Comparison of ENCODE assay signal across 8 mouse cellular contexts in genomic region chr15:10177083-10177482, GRCm38 (mm10). TPM values are rescaled to one million over a fixed set of nuclear protein-coding genes. Genes with fewer than 3 reads are reported as not detected.
DNase-seq lines count a peak whose midpoint lies in the region; ATAC-seq and TF ChIP-seq lines count a peak whose summit lies in the region.

Gene Prlr (plus strand): TSS chr15:10177238.

- H3K27ac ChIP-seq in lung, embryonic 15.5 days = no peak within 1 kb of the TSS
- H3K27ac ChIP-seq in embryonic facial prominence, embryonic 11.5 days (replicated peaks; ENCODE audit: low read depth, low read length) = no peak within 1 kb of the TSS
- H3K27ac ChIP-seq in small intestine, adult 2 months (ENCODE audit: insufficient read depth, low read depth, low read length) = no peak within 1 kb of the TSS

- peaks cover 6% of the 10 kb centered on the region; the same call in 1 of the 2 replicates for H3K27me3 ChIP-seq in lung, embryonic 15.5 days
- H3K27me3 ChIP-seq in embryonic facial prominence, embryonic 11.5 days (ENCODE audit: control insufficient read depth, insufficient read depth, low read length) = peaks cover 5% of the 10 kb centered on the region; the same call in 1 of the 2 replicates
- H3K27me3 ChIP-seq in small intestine, adult 2 months (ENCODE audit: control insufficient read depth, insufficient read depth, low read length) = no peaks in the 10 kb centered on the region

- peak within 1 kb of the TSS; percentile 25 for H3K4me3 ChIP-seq in lung, embryonic 15.5 days
- H3K4me3 ChIP-seq in embryonic facial prominence, embryonic 11.5 days (ENCODE audit: low read depth, low read length) = peak within 1 kb of the TSS; percentile 32
- H3K4me3 ChIP-seq in small intestine, adult 2 months (ENCODE audit: low read depth, low read length) = peak within 1 kb of the TSS; percentile 56

- intact Hi-C loops in left cerebral cortex, postnatal 10 days (cut with DNase I) = no loop called here

- no peaks in the 10 kb centered on the region for H3K36me3 ChIP-seq in lung, embryonic 15.5 days
- no peaks in the 10 kb centered on the region for H3K36me3 ChIP-seq in embryonic facial prominence, embryonic 11.5 days (replicated peaks; ENCODE audit: control insufficient read depth, insufficient read depth, low read depth, low read length)
- H3K36me3 ChIP-seq in small intestine, adult 2 months (ENCODE audit: control insufficient read depth, insufficient read depth, low read length) = no peaks in the 10 kb centered on the region

- peak within 1 kb of the TSS; percentile 57 for H3K4me2 ChIP-seq in lung, embryonic 15.5 days
- H3K4me2 ChIP-seq in embryonic facial prominence, embryonic 11.5 days (ENCODE audit: low read depth, low read length) = peak within 1 kb of the TSS; percentile 61

- 2% methylated on average over 9 of the region's 9 CpGs for WGBS in lung, embryonic 15.5 days
- 4% methylated on average over 9 of the region's 9 CpGs for whole genome bisulfite sequencing in embryonic facial prominence, embryonic 11.5 days
- WGBS in large intestine, adult 2 months = 33% methylated on average over 9 of the region's 9 CpGs
- 48% methylated on average over 9 of the region's 9 CpGs for WGBS in small intestine, adult 2 months

- H3K9ac ChIP-seq in lung, embryonic 15.5 days = no peak within 1 kb of the TSS
- peak within 1 kb of the TSS; percentile 40 for H3K9ac ChIP-seq in embryonic facial prominence, embryonic 11.5 days (replicated peaks; ENCODE audit: low read length)

- TF ChIP-seq POLR2A in small intestine, adult 2 months (IDR thresholded peaks at IDR 0.05; ENCODE audit: low read depth, low read length) = no peak

- no peak for DNase-seq in lung, adult 18-20 months
- peak; percentile 33 for DNase-seq in embryonic facial prominence, embryonic 11.5 days (ENCODE audit: low spot score)
- no peak for DNase-seq in large intestine, adult 2 months (ENCODE audit: low read depth, low spot score)
- DNase-seq in right cerebral cortex, postnatal 10 days (ENCODE audit: low spot score in 2 of 2) = no peak
- DNase-seq in T-cell, adult 2 months (ENCODE audit: low spot score) = no peak
- DNase-seq in left cerebral cortex, postnatal 10 days (ENCODE audit: extremely low spot score in 1 of 2, low spot score in 2 of 2) = no peak

- TF ChIP-seq CTCF in small intestine, adult 2 months (IDR thresholded peaks at IDR 0.05; ENCODE audit: extremely low read depth, insufficient read length, insufficient replicate concordance, low read depth, low read length) = no peak

- H3K9me3 ChIP-seq in lung, embryonic 15.5 days = no peaks in the 10 kb centered on the region
- H3K9me3 ChIP-seq in embryonic facial prominence, embryonic 11.5 days (replicated peaks; ENCODE audit: control insufficient read depth, low read length) = no peaks in the 10 kb centered on the region

- 0 out of 2 replicates have a peak, but pooled peaks cover 4% of the 10 kb centered on the region for H3K4me1 ChIP-seq in lung, embryonic 15.5 days
- no peaks in the 10 kb centered on the region for H3K4me1 ChIP-seq in embryonic facial prominence, embryonic 11.5 days (ENCODE audit: control insufficient read depth, insufficient read depth, low read length)
- peaks cover 7% of the 10 kb centered on the region; the same call in 1 of the 2 replicates for H3K4me1 ChIP-seq in small intestine, adult 2 months (ENCODE audit: control insufficient read depth, insufficient read depth, insufficient read length, low read length)

- ATAC-seq in lung, embryonic 15.5 days (ENCODE audit: borderline replicate concordance, extremely low read depth, low FRiP score, low TSS enrichment) = no peak
- no peak for ATAC-seq in embryonic facial prominence, embryonic 11.5 days (replicated peaks; ENCODE audit: insufficient number of reproducible peaks, low FRiP score, low TSS enrichment, low read depth)

RNA-seq across cellular contexts. Expression of gene Prlr, which starts in this region (rescaled TPM):
- 0.20 and 0.35 TPM in 2 replicates for polyA plus RNA-seq in lung, embryonic 15.5 days (2015; fragmentation: Nextera tagmentation; extraction: Ambion mirVana)
- polyA plus RNA-seq in embryonic facial prominence, embryonic 11.5 days (2014; fragmentation: Nextera tagmentation; extraction: Ambion mirVana) = 0.28 and 0.93 TPM in 2 replicates
- polyA plus RNA-seq in large intestine, adult 2 months (2012; rRNA removed) = 18.2 and 43.3 TPM in 2 replicates
- polyA plus RNA-seq in small intestine, adult 2 months (2012; rRNA removed) = 14.1 and 44.0 TPM in 2 replicates
- total RNA-seq in left cerebral cortex, postnatal 10 days (2021) = 1 to 10 TPM; 1.2 to 1.6 TPM

Comparison
In these comparisons a context has a peak if more than half of its experiments do, and no peak if none do; other contexts are left out.
1. Peak in DNase-seq, H3K4me3 ChIP-seq, H3K9ac ChIP-seq and H3K4me2 ChIP-seq in embryonic facial prominence, embryonic 11.5 days; RNA of the gene not detected or under 1 TPM.